20 mouse cellular contexts compared by ENCODE assay signal in genomic region chr11:72413016-72413415, GRCm38 (mm10). TPM values are rescaled to one million over a fixed set of nuclear protein-coding genes. Genes with fewer than 3 reads are reported as not detected.
DNase-seq lines count a peak whose midpoint lies in the region; ATAC-seq and TF ChIP-seq lines count a peak whose summit lies in the region.
"Had no signal": no experiment of that assay in that cellular context is flagged by ENCODE, and none has a peak within 500 bp of the region (broad histone marks: within the 10 kb centered on the region; RNA-seq: fewer than 3 reads in every experiment).

No protein-coding gene starts in this region.

- DNase-seq in kidney, postnatal 0 days (ENCODE audit: low spot score): no peak
- DNase-seq in kidney, postnatal 36 days: no peak
- DNase-seq in heart, adult 2 months: peak; percentile 72 to 82
- DNase-seq in heart, postnatal 10 days: peak; percentile 83 to 85
- peak; percentile 76 for DNase-seq in lung, postnatal 36 days
- DNase-seq in thymus, postnatal 25 days: no peak
- no peak for DNase-seq in MN1 (ENCODE audit: low spot score)
- DNase-seq: cerebellum, adult 9-10 months; layer of hippocampus, adult 9-11 months; lung, embryonic 14.5 days; retina, postnatal 1 day; spleen, adult 18-20 months had no signal

- ATAC-seq in kidney, postnatal 0 days (replicated peaks; ENCODE audit: low FRiP score, low read depth): no peak
- ATAC-seq: activated CD4-positive, CD25-positive, alpha-beta regulatory T cell, adult 4 months; midbrain, embryonic 16.5 days had no signal

- no peaks in the 10 kb centered on the region for H3K36me3 ChIP-seq in kidney, postnatal 0 days (ENCODE audit: insufficient read depth, low read length)
- no peaks in the 10 kb centered on the region; the same call in none of the 2 replicates for H3K36me3 ChIP-seq in heart, adult 2 months (ENCODE audit: control insufficient read depth, insufficient read depth, low read length)
- H3K36me3 ChIP-seq: forebrain, embryonic 10.5 days; hindbrain, embryonic 15.5 days; kidney, embryonic 15.5 days; limb, embryonic 12.5 days; neural tube, embryonic 12.5 days had no signal

- H3K9me3 ChIP-seq in kidney, postnatal 0 days (replicated peaks; ENCODE audit: low read length): no peaks in the 10 kb centered on the region
- H3K9me3 ChIP-seq: forebrain, embryonic 10.5 days; hindbrain, embryonic 15.5 days; kidney, embryonic 15.5 days; limb, embryonic 12.5 days; neural tube, embryonic 12.5 days had no signal

- no peak overlapping the region for H3K4me2 ChIP-seq in kidney, postnatal 0 days (ENCODE audit: low read length)
- H3K4me2 ChIP-seq: hindbrain, embryonic 15.5 days; limb, embryonic 12.5 days; lung, embryonic 14.5 days; neural tube, embryonic 12.5 days had no signal

- TF ChIP-seq POLR2A in heart, adult 2 months (IDR thresholded peaks at IDR 0.05; ENCODE audit: insufficient read depth, low read depth, low read length): peak; percentile 65; the same call in 1 of the 2 replicates

- no peak overlapping the region for H3K4me3 ChIP-seq in kidney, postnatal 0 days (replicated peaks; ENCODE audit: low read depth, low read length)
- H3K4me3 ChIP-seq in heart, adult 2 months: peak overlapping the region; percentile 47
- H3K4me3 ChIP-seq: forebrain, embryonic 10.5 days; hindbrain, embryonic 15.5 days; kidney, embryonic 15.5 days; limb, embryonic 12.5 days; neural tube, embryonic 12.5 days had no signal

- peak overlapping the region; percentile 13; the same call in 1 of the 2 replicates for H3K27ac ChIP-seq in kidney, postnatal 0 days
- peak overlapping the region; percentile 80 for H3K27ac ChIP-seq in heart, adult 2 months
- H3K27ac ChIP-seq: forebrain, embryonic 10.5 days; hindbrain, embryonic 15.5 days; limb, embryonic 12.5 days; neural tube, embryonic 12.5 days had no signal

- no peak overlapping the region for H3K9ac ChIP-seq in kidney, postnatal 0 days (ENCODE audit: low read depth, low read length)
- H3K9ac ChIP-seq in heart, adult 2 months (ENCODE audit: low read depth, low read length): peak overlapping the region; percentile 55
- H3K9ac ChIP-seq: hindbrain, embryonic 15.5 days; limb, embryonic 12.5 days; lung, embryonic 14.5 days; neural tube, embryonic 12.5 days had no signal

- peaks cover 26% of the 10 kb centered on the region for H3K4me1 ChIP-seq in kidney, postnatal 0 days (replicated peaks; ENCODE audit: insufficient read depth, low read length)
- H3K4me1 ChIP-seq in heart, adult 2 months (ENCODE audit: control insufficient read depth, insufficient read depth, low read length): peaks cover 30% of the 10 kb centered on the region

- H3K79me2 ChIP-seq in heart, adult 2 months (replicated peaks; ENCODE audit: control insufficient read depth, insufficient read depth, low read length): no peaks in the 10 kb centered on the region; the same call in 1 of the 2 replicates

- intact Hi-C loops in heart, adult 2 months (cut with DNase I): no loop called here
- intact Hi-C loops in heart, postnatal 10 days (cut with DNase I): no loop called here

- TF ChIP-seq CTCF in kidney, postnatal 0 days (IDR thresholded peaks at IDR 0.05; ENCODE audit: low read depth): no peak
- TF ChIP-seq CTCF in heart, adult 2 months (IDR thresholded peaks at IDR 0.05): no peak

- 67% methylated on average over 7 of the region's 7 CpGs for WGBS in kidney, postnatal 0 days
- WGBS in heart, adult 2 months: 35% methylated on average over 7 of the region's 7 CpGs

- TF ChIP-seq EP300 in heart, adult 2 months (IDR thresholded peaks at IDR 0.05; ENCODE audit: insufficient read depth, low read depth, low read length): peak; percentile 95; the same call in 1 of the 2 replicates

- no peaks in the 10 kb centered on the region for H3K27me3 ChIP-seq in kidney, postnatal 0 days (ENCODE audit: insufficient read depth, low read length)
- H3K27me3 ChIP-seq in heart, adult 2 months (ENCODE audit: control insufficient read depth, insufficient read depth, low read length): no peaks in the 10 kb centered on the region

RNA-seq across cellular contexts. Expression of gene Smtnl2, which starts 1.5 kb away (rescaled TPM):
- 112 and 129 TPM in 2 replicates for polyA plus RNA-seq in kidney, postnatal 0 days (2015; fragmentation: Nextera tagmentation; extraction: Ambion mirVana)
- 10 to 100 TPM; 13.1 to 14.3 TPM for total RNA-seq in heart, adult 2 months (2021)
- polyA plus RNA-seq in heart, adult 2 months (2012; rRNA removed): 12.7 and 18.9 TPM in 2 replicates
- 10 to 100 TPM; 39.0 to 40.9 TPM for total RNA-seq in heart, postnatal 10 days (2021)
- polyA plus RNA-seq: activated CD4-positive, CD25-positive, alpha-beta regulatory T cell, adult 4 months had no signal

RNA-seq across cellular contexts. Expression of gene Ggt6, which starts 22.3 kb away (rescaled TPM):
- polyA plus RNA-seq in kidney, postnatal 0 days (2015; fragmentation: Nextera tagmentation; extraction: Ambion mirVana): 3.3 and 3.8 TPM in 2 replicates
- total RNA-seq in heart, adult 2 months (2021): not detected
- polyA plus RNA-seq in heart, adult 2 months (2012; rRNA removed): 0.20 TPM in 1 of 2 replicates, not detected in the other
- not detected for total RNA-seq in heart, postnatal 10 days (2021)
- polyA plus RNA-seq: activated CD4-positive, CD25-positive, alpha-beta regulatory T cell, adult 4 months; embryonic facial prominence, embryonic 11.5 days; forebrain, embryonic 10.5 days; hindbrain, embryonic 15.5 days; lung, embryonic 14.5 days; midbrain, embryonic 16.5 days; neural tube, embryonic 12.5 days had no signal

RNA-seq across cellular contexts. Expression of gene Mybbp1a, which starts 28.1 kb away (rescaled TPM):
- 107 and 109 TPM in 2 replicates for polyA plus RNA-seq in kidney, postnatal 0 days (2015; fragmentation: Nextera tagmentation; extraction: Ambion mirVana)
- total RNA-seq in heart, adult 2 months (2021): 10 to 100 TPM; 42.7 to 46.1 TPM
- 21.8 and 30.6 TPM in 2 replicates for polyA plus RNA-seq in heart, adult 2 months (2012; rRNA removed)
- total RNA-seq in heart, postnatal 10 days (2021): 10 to 100 TPM; 47.0 to 50.0 TPM

RNA-seq across cellular contexts. Expression of gene Tekt1, which starts 50.8 kb away (rescaled TPM):
- 4.6 and 5.1 TPM in 2 replicates for polyA plus RNA-seq in kidney, postnatal 0 days (2015; fragmentation: Nextera tagmentation; extraction: Ambion mirVana)
- total RNA-seq in heart, adult 2 months (2021): not detected
- polyA plus RNA-seq in heart, adult 2 months (2012; rRNA removed): 0.49 TPM in 1 of 2 replicates, not detected in the other
- total RNA-seq in heart, postnatal 10 days (2021): under 1 TPM in 1 of 2 experiments, not detected in 1; 0.19 TPM
- polyA plus RNA-seq: activated CD4-positive, CD25-positive, alpha-beta regulatory T cell, adult 4 months had no signal

Comparison
In these comparisons a context has a peak if more than half of its experiments do, and no peak if none do; other contexts are left out.
1. DNase-seq: peak in heart, adult 2 months (2 of 2), heart, postnatal 10 days (2 of 2) and lung, postnatal 36 days (single experiment); none in kidney, postnatal 0 days (single experiment), kidney, postnatal 36 days (0 of 2), thymus, postnatal 25 days (single experiment) and MN1 (single experiment).